Mouse (Mus musculus): Measurements from ENCODE around the gene D1Pas1. TPM values are rescaled to one million over a fixed set of nuclear protein-coding genes. Genes with fewer than 3 reads are reported as not detected.

The D1Pas1 gene
- not detected for total RNA-seq (2021)

- no peak for DNase-seq (ENCODE audit: extremely low spot score in 1 of 2, low spot score in 1 of 2)
Measured at GRCm38 (mm10) chr1:186967201-186967812, at the start of gene D1Pas1. TSS of gene D1Pas1 (plus strand) at chr1:186967416.

GRCm38 (mm10) chr1:186922489-186923370 is 44.5 kb upstream of the D1Pas1 start:
- no peak for DNase-seq (ENCODE audit: extremely low spot score in 1 of 2, low spot score in 1 of 2)

- DNase-seq (ENCODE audit: extremely low spot score in 1 of 2, low spot score in 1 of 2) = peak in 1 of 2 experiments; percentile 5
Measured at GRCm38 (mm10) chr1:186924027-186924426, 43.2 kb upstream of the D1Pas1 start.

GRCm38 (mm10) chr1:186925411-186925810 is 41.8 kb upstream of the D1Pas1 start:
- DNase-seq (ENCODE audit: extremely low spot score in 1 of 2, low spot score in 1 of 2) = peak in 1 of 2 experiments; percentile 6

GRCm38 (mm10) chr1:186926316-186926949 is 40.8 kb upstream of the D1Pas1 start:
- DNase-seq (ENCODE audit: extremely low spot score in 1 of 2, low spot score in 1 of 2) = no peak

GRCm38 (mm10) chr1:186926950-186927316 is 40.3 kb upstream of the D1Pas1 start:
- DNase-seq (ENCODE audit: extremely low spot score in 1 of 2, low spot score in 1 of 2) = no peak

GRCm38 (mm10) chr1:186927494-186927893 is 39.7 kb upstream of the D1Pas1 start:
- no peak for DNase-seq (ENCODE audit: extremely low spot score in 1 of 2, low spot score in 1 of 2)

GRCm38 (mm10) chr1:186930160-186930887 is 36.9 kb upstream of the D1Pas1 start:
- DNase-seq (ENCODE audit: extremely low spot score in 1 of 2, low spot score in 1 of 2) = no peak

GRCm38 (mm10) chr1:186930888-186931233 is 36.4 kb upstream of the D1Pas1 start:
- no peak for DNase-seq (ENCODE audit: extremely low spot score in 1 of 2, low spot score in 1 of 2)

GRCm38 (mm10) chr1:186934205-186934604 is 33.0 kb upstream of the D1Pas1 start:
- no peak for DNase-seq (ENCODE audit: extremely low spot score in 1 of 2, low spot score in 1 of 2)

GRCm38 (mm10) chr1:186952381-186952780 is 14.8 kb upstream of the D1Pas1 start:
- no peak for DNase-seq (ENCODE audit: extremely low spot score in 1 of 2, low spot score in 1 of 2)

GRCm38 (mm10) chr1:186954591-186954990 is 12.6 kb upstream of the D1Pas1 start:
- DNase-seq (ENCODE audit: extremely low spot score in 1 of 2, low spot score in 1 of 2) = no peak

GRCm38 (mm10) chr1:186959380-186959779 is 7.8 kb upstream of the D1Pas1 start:
- no peak for DNase-seq (ENCODE audit: extremely low spot score in 1 of 2, low spot score in 1 of 2)

GRCm38 (mm10) chr1:186964143-186964875 is 2.9 kb upstream of the D1Pas1 start:
- DNase-seq (ENCODE audit: extremely low spot score in 1 of 2, low spot score in 1 of 2) = no peak

- no peak for DNase-seq (ENCODE audit: extremely low spot score in 1 of 2, low spot score in 1 of 2)
Measured at GRCm38 (mm10) chr1:186967926-186968325, 710 bp downstream of the D1Pas1 start.

GRCm38 (mm10) chr1:186976937-186977540 is 9.8 kb downstream of the D1Pas1 start:
- DNase-seq (ENCODE audit: extremely low spot score in 1 of 2, low spot score in 1 of 2) = no peak

- DNase-seq (ENCODE audit: extremely low spot score in 1 of 2, low spot score in 1 of 2) = no peak
Measured at GRCm38 (mm10) chr1:186977801-186978200, 10.6 kb downstream of the D1Pas1 start.

- no peak for DNase-seq (ENCODE audit: extremely low spot score in 1 of 2, low spot score in 1 of 2)
Measured at GRCm38 (mm10) chr1:186979465-186979864, 12.2 kb downstream of the D1Pas1 start.

GRCm38 (mm10) chr1:186980503-186980902 is 13.3 kb downstream of the D1Pas1 start:
- no peak for DNase-seq (ENCODE audit: extremely low spot score in 1 of 2, low spot score in 1 of 2)

GRCm38 (mm10) chr1:186985131-186985530 is 17.9 kb downstream of the D1Pas1 start:
- DNase-seq (ENCODE audit: extremely low spot score in 1 of 2, low spot score in 1 of 2) = no peak

All from layer of hippocampus, postnatal 25 days (tissue).